Mouse (Mus musculus) monocyte, adult 2 months (primary cell): Measurements from ENCODE around the gene Olfr1271.
"Not testable (repeated sequence)": the region's sequence is repeated elsewhere in the genome, so short reads cannot be mapped to it uniquely, and the experiment has no call there.

Experiments used
- DNase-seq, 2 experiments: peaks; one replicate each; pipeline ENCODE4 v3.0.0; 2022; ENCODE audit warnings: low spot score in 2 of 2, low read depth in 1 of 2

Olfr1271 gene

GRCm38 (mm10) chr2:90270932-90271331 lies at the start of gene Olfr1271:
Olfr1271 (minus strand) TSS chr2:90271032.
- DNase-seq, result no peak

GRCm38 (mm10) chr2:90292741-90293140 lies 21.9 kb upstream of the Olfr1271 start, which contains the start of gene Olfr1272:
Olfr1272 (minus strand) TSS chr2:90292841.
- DNase-seq, result no peak

- no peak for DNase-seq
These were observed 13.3 kb downstream of the Olfr1271 start, which contains the start of gene Olfr142 for GRCm38 (mm10) chr2:90257492-90257891. Olfr142 (minus strand) TSS chr2:90257592.

GRCm38 (mm10) chr2:90224393-90224792 lies 46.4 kb downstream of the Olfr1271 start, which contains the start of gene Olfr1506:
Olfr1506 (minus strand) TSS chr2:90224493.
- DNase-seq, result not testable (repeated sequence)
